Mouse (Mus musculus) heart, adult 11 months (tissue): ENCODE data around the gene Lipa.

Source experiments
- DNase-seq: peaks from one replicate; pipeline ENCODE4 v3.0.0; 2022

Gene Lipa

DNA sequence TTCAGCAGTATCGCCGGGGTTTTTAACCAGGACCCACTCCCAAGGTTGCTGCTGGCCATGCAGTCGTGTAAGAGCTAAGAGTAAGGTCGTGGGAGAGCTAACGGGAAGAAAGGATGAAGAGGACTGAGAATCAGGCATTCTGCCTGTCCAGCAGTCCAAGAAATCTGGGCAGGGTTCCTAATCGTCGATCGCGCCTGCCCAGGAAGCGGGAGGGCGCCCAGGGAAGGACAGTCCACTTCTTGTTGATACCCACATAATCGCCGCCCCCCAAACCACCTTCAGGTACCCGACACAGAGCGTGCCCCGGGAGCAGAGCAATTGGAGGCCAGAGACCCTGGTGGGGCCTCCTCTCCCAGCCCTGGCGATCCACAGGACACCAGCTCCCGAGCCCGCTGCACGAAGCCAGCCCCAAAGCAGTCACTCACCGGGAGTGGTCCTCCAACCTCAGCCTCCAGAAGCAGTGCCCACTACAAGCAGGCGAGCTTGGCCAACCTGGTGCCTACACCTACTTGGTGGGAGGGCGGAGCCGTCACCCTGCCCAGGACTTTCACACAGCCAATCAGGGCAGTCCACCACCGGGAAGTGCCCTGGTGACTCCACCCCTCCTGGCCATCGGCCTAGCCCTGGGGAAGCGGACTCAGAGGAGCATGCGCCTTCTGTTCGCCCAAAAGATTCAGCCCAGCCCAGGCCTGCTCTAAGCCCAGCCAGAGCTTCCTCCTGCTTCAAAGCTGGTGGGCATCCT, at the start of gene Lipa:
Gene Lipa, minus strand, starts transcription at position 534 of the 742 bp plus-strand sequence.
- DNase-seq, result peak; percentile 100

DNA sequence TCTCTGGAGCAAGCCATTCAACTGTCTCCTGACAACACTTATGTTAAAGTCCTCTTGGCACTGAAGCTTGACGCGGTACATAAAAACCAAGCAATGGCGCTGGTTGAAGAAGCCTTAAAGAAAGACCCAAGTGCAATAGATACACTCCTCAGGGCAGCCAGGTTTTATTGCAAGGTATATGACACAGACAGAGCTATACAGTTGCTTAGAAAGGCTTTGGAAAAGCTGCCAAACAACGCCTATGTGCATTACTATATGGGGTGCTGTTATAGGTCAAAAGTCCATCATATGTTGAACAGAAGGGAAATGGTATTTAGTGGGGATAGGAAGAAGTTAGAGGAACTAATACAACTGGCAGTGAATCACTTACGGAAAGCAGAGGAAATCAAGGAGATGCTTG, 46.4 kb upstream of the Lipa start:
- DNase-seq, result no peak

DNA sequence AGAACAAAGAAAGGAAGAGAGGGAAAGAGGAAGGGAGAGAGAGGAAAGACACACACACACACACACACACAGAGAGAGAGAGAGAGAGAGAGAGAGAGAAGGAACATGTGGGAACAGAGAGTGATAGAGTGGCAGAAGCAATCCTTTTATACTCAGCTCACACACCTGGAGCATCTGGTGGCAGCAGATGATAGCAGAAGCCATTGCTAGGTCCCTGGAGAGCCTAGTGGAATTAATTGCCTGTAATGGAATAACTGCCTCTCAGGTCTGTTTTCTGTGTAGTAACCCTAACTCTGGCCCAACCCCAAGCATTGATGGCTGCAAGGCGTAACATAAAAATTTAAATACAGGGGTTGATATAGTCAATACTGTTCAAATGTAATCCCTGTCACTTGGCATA, 43.8 kb upstream of the Lipa start:
- peak; percentile 79 for DNase-seq

DNA sequence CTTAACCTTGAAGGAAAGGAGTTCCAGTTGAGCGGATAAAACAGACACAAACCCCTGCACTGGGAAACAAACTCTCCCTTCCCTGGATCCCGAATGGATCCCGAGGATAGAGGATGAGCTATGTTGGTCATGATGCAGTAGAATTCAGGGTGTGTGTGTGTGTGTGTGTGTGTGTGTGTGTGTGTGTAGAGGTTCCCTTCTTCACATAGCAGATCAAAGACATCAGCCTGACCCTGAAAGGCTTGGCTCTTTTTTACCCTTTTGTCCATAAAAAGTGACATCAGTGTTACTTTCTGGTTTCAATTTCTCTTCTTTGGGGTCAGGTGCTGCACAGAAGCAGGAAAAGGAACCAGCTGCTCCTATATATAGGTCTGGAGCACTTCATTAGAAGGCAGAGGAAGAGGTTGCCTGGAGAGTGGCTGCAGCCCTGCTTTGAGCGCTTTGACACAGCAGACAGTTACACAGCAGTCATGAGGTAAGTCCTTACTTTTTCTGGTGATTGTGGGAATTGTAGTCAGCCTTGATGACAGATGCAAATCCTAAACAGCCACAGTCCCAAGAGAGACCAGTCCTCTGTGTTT, 42.7 kb upstream of the Lipa start:
- peak; percentile 92 for DNase-seq

DNA sequence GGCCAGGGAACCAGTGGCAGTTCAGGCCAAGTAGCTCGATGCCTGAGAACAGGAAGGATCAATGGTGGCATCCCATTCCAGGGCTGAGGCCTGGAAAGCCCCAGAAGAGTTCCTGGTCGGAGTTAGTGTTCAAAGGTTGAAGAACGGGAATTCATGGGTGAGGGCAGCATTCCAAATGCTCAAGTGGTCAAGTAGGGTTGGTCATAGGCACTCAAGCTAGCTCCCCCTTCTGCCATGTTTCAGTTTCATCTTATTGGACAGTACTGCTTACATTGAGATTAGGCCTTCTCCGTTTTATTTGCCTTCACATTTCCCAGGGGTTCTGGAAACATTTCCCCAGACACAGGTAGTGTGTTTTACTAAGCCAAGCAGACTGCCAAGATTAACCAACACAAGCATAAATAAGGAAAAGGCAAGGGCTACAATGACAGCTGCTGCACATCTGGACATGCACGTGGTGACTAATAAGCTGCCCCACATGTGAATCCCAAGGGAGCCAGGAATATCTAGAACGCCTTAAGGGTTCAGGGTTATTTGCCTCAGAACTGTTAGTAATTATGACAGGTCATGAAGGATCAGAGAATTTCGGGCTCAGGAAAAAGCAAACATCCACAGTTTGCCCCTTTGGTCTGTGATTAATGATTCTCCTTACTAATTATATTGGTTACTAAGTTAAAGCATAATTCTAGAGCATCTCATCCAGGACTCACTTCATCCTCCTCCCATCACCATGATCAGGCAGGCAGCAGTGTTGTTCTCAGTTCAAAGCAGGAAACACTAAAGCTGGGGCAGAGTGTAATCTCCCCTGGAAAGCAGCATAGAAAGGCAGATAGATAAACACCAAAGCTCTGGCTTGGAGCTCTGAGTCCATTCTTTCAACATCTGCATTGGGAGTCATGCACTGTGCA, 42.0 kb upstream of the Lipa start:
- DNase-seq, result peak; percentile 92

DNA sequence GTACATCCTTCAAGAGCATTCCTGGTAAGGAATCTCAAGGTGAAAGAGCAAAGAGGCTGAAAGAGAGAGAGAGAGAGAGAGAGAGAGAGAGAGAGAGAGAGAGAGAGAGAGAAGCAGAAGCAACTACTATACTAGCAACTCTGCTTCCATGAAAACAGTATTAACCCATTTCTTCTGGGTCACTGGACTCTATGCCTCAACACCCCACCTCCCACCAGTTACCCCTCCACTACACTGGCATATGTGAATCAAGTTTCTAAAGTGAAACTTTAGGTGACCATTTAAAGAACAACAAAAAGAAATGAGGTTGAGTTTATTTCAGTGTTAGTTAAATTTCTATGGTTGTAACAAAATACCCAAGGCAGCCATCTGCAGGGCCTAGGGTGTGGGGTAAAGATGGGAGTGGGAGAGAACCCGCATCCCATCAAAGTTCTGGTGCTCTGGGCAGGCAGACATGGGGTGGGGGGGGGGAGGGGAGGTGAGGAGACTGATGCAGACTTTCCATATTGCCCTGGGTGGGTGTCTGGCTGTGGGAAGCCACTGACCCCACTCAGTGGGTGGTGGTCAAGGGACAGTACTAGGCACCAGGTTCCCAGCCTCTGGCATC, 39.0 kb upstream of the Lipa start:
- DNase-seq, result peak; percentile 55

DNA sequence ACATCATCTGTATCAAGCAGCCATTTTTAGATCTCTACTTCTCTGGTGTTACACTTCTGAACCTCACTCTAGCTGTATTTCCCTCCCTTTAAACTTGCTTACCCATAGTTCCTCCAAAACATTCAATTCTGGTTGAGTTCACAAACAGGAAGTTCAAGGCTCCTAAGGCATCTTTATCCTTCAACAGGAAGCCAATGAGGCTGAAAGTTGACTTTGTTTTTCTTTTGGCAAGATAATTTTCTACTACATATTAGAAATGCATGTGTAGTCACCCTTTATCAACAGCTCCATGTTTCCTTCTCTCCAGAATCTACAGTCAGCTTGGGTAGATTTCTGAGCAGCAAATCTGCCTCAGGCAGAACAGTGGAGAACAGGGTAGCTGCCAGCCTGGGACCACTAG, 35.3 kb upstream of the Lipa start:
- DNase-seq, result peak; percentile 4

DNA sequence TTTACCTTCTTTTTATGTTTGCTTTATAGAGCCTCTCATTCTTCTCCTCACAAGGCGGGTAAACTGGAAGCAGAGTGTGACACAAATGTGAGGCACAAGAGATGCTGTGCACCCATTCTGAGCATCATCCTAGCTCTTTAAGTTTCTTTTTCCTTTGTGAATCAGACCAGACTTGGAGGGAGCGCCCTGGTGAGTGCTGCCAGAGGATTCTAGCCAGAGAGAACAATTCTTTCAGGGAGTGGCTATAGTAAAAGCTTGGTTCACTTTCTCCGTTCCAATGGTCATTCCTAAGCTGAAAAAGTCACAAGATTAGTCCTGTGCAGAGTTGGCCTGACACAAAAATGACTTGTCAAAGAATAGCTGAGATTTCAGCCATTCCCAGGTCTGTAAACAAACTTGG, 29.3 kb upstream of the Lipa start:
- DNase-seq, result peak; percentile 90

DNA sequence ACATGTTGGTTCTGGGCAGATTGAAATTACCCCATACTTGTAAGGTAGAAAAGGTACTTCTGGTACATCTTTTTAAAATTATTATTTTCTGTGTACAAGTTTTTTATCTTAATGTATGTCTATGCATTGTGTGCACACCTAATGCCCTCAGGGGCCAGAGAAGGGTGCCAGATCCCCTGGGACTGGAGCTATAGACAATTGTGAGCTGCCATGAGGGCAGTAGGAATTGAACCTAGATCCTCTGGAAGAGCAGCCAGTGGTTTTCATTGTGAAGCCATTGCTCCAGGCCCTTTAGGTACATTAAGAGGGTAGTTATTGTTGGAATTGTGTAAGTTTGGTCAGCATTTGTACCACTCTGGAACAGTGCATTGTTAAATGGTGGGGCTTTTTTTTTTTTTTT, 26.8 kb upstream of the Lipa start:
- DNase-seq, result peak; percentile 91

DNA sequence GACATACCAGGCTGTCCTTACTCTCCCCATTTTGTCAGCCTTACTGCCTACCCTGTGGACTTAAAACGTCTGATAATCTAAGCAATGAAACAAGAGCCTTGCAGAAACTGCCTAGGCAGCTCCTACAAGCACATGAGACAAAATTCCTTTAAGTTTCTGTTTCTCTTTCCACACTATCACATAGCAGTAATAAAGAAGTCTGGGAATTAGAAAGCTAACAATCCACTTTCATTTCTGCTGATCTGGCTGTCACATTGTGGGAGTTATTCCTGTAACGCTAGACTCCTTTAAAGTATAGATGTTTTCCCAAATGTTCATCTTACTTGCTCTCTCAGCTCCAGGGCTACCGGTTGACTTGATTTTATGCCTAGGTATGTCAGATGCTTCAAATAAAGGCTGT, 26.2 kb upstream of the Lipa start:
- DNase-seq, result no peak

DNA sequence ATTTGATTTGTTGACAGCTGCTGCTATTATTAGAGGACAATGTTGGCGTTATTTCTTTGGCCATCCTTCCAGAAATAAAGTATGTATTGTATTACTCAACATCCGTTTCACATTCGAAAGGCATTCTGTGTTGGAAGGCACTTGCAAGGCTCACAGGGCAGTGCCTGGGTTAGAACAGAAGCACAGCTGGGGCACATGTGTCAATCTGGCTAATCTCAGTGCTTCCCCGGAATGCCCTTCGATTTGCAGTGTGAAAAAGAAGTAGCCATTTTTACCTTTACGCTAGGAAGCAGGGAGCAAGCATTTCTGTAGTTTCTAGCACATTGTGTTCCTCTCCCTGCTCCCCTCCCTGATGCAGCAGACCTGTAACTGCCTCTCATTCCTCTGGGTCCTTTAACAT, 25.7 kb upstream of the Lipa start:
- peak; percentile 91 for DNase-seq

DNA sequence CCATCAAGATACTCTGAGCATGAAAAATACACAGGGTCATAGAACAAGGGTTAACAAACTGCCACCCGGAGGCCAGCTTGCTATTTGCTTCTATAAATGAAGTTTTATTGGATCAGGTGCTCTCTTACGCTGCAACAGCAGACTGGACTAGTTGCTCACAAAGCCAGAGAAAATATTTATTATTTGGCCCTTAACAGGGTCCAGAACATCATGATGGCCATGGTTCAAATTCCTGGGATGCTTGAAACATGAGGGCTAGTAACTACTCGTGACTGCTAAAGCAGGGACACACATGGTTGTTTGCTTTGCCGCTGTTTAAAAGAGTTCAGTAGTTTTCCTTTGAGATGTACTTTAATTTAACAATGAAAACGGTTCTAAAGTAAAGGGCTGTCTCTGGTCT, 24.7 kb upstream of the Lipa start:
- peak; percentile 95 for DNase-seq

DNA sequence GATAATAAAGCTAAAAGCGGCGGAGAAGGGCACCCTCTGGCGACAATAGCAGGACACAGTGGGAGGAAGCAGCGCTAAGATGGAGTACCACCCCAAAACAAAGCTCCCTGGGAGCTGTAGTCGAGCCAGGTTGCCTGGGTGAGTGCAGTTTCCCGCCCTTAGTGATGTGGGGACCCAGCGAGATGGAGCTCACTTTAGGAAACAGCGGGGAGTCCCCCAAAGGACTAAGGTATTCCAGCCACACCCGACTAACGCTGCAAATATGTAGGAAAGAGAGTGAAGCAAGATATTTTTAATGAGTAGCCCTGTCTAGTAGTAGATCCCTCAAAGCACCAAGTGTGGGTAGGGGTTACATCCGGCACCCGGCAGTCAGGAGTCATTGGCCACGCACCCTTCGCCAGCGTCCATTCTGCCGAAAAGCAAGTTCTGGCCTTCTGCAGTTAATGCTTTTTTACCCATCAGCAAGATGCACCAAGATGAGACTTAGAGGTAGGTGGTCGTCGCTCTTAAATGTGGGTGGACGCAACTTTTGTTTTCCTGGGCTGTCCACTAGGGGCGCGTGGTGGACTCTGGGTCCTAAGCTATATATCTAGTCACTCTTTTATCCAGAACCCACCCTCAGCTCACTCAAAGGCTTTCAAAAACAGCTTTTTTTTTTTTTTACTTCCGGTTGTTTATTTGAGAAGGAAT, 23.4 kb upstream of the Lipa start, which contains the start of gene Ifit2:
Gene Ifit2, plus strand, starts transcription at position 161 of the 690 bp plus-strand sequence.
- peak; percentile 98 for DNase-seq

DNA sequence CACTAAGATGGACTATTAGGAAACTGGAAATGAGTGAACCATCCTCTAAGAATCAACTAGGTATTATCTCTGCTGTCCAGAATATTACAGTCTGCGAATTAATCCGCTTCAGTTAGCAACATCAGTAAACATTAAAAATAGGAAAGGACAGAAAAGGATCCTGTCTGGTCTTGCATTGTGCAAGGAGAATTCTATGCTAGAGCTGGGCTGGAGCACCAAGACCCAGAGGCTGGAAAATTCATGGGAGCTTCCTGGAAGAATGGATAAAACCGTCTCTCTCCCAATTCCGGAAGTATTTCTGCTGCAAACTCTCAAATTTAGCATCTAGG, 22.9 kb upstream of the Lipa start:
- DNase-seq, result no peak

DNA sequence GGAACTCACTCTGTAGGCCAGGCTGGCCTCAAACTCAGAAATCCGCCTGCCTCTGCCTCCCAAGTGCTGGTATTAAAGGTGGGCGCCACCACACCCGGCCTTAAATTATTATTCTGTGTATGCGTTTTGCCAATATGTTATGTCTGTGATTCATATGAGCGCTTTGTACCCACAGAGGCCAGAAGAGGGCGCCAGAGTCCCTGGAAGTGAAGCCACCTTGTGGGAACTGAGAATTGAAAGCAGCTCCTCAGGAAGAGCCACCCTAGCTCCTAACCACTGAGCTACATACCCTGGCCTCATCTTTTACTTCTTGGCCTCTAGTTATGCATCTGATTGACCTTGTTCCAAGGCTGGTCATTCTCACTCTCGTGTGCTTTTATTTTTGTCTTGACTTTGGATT, 20.7 kb upstream of the Lipa start:
- peak; percentile 95 for DNase-seq

DNA sequence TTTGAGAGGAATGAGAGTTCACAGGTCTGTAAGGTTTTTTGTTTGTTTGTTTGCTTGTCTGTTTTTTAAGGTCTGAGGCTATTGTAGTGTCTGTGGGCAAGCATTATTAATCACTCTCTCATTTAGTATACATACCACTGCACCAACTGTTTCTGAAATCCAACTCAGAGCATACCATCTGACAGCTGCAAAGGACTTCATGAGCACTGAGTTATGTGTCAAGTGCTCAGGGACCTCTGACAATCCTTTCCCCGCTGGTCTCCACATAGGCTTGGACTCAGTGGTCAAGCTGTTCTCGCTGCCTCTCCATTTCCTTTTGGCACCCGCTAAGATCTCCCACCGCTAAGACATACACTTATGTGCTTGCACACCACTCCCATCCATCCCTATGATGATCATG, 18.9 kb upstream of the Lipa start:
- peak; percentile 44 for DNase-seq

DNA sequence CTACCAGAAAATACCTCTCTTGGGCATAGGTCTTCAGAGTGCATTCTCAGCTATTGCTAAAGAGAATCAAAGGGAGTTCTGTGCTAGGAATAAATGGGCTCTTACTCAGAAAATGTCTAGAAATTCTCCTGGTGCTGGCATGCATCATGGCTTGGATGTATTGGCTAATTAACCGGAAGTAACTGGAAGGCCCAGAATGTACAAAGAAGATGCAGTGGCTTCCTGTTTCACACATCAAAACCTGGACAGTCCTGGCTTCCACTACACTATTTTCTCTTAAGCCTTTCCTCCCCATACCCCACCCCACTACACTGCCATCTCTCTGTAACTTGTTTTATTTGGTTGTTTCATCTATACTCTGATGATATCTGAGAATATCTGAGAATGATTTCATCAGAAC, 12.1 kb upstream of the Lipa start:
- no peak for DNase-seq

DNA sequence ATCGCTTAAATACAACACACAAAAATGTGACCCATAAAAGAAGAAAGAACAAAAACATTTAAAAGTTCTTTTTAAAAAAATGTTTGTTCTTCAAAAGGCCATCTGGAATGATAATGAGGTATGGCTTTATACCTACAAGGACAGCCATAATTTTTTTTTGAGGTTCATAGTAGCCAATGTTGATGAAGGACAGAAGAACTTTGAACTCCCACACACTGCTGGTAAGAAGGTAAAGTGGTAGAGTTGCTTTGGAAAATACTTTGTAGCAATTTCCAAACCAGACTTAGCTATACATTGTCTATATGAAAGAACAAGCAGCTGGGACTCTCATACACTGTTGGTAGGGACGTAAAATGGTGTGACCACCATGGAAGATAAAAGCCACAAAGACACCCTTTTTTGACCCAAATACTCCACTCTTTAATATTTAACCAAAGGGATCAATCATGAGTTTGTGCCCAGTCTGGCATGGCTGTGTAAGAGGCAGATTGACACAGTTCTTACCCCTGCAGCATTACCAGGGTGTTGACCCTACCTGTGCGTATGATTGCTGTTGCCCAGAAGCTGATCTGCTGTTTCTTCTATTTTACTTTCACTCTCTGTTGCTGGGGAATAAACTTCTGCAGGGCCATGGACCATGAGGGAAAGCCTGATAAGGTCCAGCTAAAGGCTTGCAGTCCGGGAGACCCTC, 4.9 kb upstream of the Lipa start:
- no peak for DNase-seq

DNA sequence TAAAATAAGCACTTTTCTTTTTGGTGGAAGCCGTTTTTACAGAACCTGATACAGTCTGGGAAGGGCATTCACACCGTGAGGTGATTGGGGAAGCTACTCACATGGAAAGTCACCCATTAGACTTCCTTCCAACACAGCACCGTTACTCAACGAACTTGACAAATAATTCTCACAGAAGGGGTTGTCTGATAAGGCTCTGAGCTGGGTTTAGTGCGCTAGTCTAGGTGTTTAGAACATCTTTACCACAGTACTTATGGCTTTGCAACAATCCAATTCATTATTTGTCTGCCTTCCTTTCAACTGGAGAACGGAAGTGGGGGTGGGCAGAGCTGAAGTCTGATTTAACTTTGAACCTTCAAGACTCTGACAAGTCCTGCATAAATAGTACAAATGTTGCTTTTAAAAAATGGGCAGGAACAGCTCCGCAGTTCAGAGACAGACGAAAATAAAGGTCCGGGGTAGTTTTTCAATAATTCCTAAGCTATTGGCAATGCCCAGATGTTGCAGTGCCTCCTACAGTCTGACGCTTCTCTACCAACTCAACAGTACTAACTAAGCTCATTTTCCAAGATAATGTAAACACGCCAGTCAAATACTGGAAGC, 852 bp downstream of the Lipa start:
- peak; percentile 88 for DNase-seq

DNA sequence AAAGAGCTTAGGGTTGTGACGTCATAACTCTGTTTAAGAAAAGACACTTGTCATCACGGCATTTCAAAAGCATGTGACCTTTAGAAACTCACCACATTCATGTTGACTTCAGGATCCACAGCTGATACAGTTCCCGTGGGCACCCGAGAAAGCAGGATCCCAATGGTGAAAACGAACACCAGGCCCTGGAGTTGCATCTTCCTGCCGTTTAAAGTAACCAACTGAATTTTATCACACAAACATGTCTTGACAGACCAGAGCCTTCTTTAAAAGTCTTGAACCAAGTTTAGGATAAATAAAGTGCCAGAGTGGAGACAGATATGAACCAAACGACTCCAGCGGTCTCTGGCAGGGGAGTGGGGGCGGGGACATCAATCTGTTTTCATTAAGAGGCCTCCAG, 2.6 kb downstream of the Lipa start:
- no peak for DNase-seq

DNA sequence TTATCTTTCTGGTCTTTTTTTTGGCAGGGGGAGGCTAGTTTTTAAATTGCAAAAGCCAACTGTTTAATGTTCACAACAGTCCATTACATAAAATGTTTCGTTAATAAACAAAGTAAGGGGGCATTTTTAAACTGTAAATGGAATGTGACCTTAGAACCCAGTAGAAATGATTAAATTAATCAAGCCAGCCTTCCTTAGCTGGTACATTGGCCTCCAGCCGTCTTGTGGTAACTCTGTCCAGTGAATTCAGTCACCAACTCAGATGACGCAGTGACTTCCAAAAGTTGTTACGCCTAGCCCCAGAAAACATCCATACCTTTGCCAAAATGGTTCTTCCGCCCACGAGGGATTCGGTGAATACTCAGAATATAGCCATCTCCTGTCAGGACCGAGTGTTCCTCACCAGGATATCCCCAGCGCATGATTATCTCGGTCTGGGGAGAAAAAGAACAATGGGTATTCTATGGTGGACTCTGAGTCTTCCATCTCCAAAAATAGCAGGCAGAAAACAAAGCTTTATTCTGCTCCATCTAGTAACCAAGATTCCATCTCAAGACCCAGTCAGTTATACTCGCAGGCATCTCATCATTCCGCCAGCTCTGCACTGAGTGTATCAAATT, 4.1 kb downstream of the Lipa start:
- peak; percentile 96 for DNase-seq
